Mouse (Mus musculus) midbrain, postnatal 0 days (tissue): Measurements from ENCODE around the gene Slc20a1. TPM values are rescaled to one million over a fixed set of nuclear protein-coding genes. Genes with fewer than 3 reads are reported as not detected.
A peak's percentile ranks its signal among the peaks of the same experiment; 100 is the strongest.

Source experiments
- ATAC-seq: fragments of 200-750 bp; cut with Nextera tagmentation; 2 replicates; pipeline ENCODE4 v1.8.0; 2017; ENCODE audit warnings: moderate number of reproducible peaks, mild to moderate bottlenecking, moderate TSS enrichment, moderate library complexity; ENCODE audit not compliant: low FRiP score
- DNase-seq: peaks from one replicate; pipeline ENCODE4 v3.0.0-alpha.2; 2015; ENCODE audit warnings: low spot score
- H3K27ac ChIP-seq: fragments of 300-500 bp; sonication (generic); 2 replicates; pipeline ENCODE4 v1.5.1; 2014; ENCODE audit warnings: low read depth, mild to moderate bottlenecking, low read length, mixed read lengths
- H3K27me3 ChIP-seq: fragments of 300-500 bp; sonication (generic); 2 replicates; pipeline ENCODE4 v1.6.1; 2014; ENCODE audit warnings: low read length, control low read depth, mixed read lengths; ENCODE audit not compliant: insufficient read depth
- H3K36me3 ChIP-seq: fragments of 300-500 bp; sonication (generic); 2 replicates; pipeline ENCODE4 v1.6.1; 2014; ENCODE audit warnings: low read length, control low read depth, mixed read lengths; ENCODE audit not compliant: insufficient read depth
- H3K4me1 ChIP-seq: fragments of 300-500 bp; sonication (generic); 2 replicates; pipeline ENCODE4 v1.6.1; 2014; ENCODE audit warnings: mild to moderate bottlenecking, control low read depth, antibody characterized with exemption, low read length, mixed read lengths; ENCODE audit not compliant: insufficient read depth
- H3K4me2 ChIP-seq: fragments of 300-500 bp; sonication (generic); 2 replicates; pipeline ENCODE4 v1.6.1; 2014; ENCODE audit warnings: low read depth, mild to moderate bottlenecking, low read length, mixed read lengths; ENCODE audit not compliant: poor library complexity, severe bottlenecking
- H3K4me3 ChIP-seq: fragments of 300-500 bp; sonication (generic); 2 replicates; pipeline ENCODE4 v1.5.1; 2014; ENCODE audit warnings: low read depth, mild to moderate bottlenecking, low read length, moderate library complexity
- H3K9ac ChIP-seq: fragments of 300-500 bp; sonication (generic); replicated peaks from 2 replicates; pipeline ENCODE4 v1.6.1; 2014; ENCODE audit warnings: mild to moderate bottlenecking, low read length, moderate library complexity, mixed read lengths; ENCODE audit not compliant: poor library complexity, severe bottlenecking
- H3K9me3 ChIP-seq: fragments of 300-500 bp; sonication (generic); 2 replicates; pipeline ENCODE4 v1.6.1; 2016; ENCODE audit warnings: low read length, control low read depth
- CTCF ChIP-seq: IDR thresholded peaks from 2 replicates; pipeline ENCODE4 v1.5.1; 2016; ENCODE audit warnings: antibody characterized with exemption, mild to moderate bottlenecking
- WGBS: fragments of 180-500 bp; shearing (Covaris S2); extraction: QIAGEN DNeasy Blood & Tissue Kit; methylation state at CpG from one replicate; pipeline ENCODE4 v1.1.7; 2014; 5-methylcytosine and 5-hydroxymethylcytosine counted together
- polyA plus RNA-seq: library from polyadenylated mRNA; unstranded; fragments of >200 nt; fragmentation: Nextera tagmentation; extraction: Ambion mirVana; gene quantifications from 2 replicates; pipeline ENCODE4 v1.2.1, GENCODE M21; 2015
- total RNA-seq: library from RNA; depleted of rRNA; stranded (reverse); fragments of >200 nt; gene quantifications from 2 replicates; pipeline ENCODE4 v1.2.3, GENCODE M21; 2014

Gene Slc20a1
- total and polyA plus RNA-seq, 2 experiments from 2014 or later, result 47.7 to 80.0 TPM

GRCm38 (mm10) chr2:129166466-129167463, 31.8 kb upstream of the Slc20a1 start:
- no peak for TF ChIP-seq CTCF
- Histone ChIP-seq H3K36me3 (no peaks in the 10 kb centered on the region), H3K4me3 (no peak overlapping the region), H3K4me2 (no peak overlapping the region), H3K27ac (no peak overlapping the region), H3K27me3 (no peaks in the 10 kb centered on the region), H3K9ac (no peak overlapping the region), H3K9me3 (no peaks in the 10 kb centered on the region), H3K4me1 (no peaks in the 10 kb centered on the region)
- no peak for ATAC-seq
- 58% methylated on average over 10 of the region's 10 CpGs for WGBS
- DNase-seq, result no peak

- H3K4me1 ChIP-seq, result no peaks in the 10 kb centered on the region
- H3K27ac ChIP-seq, result no peak overlapping the region
- no peak for TF ChIP-seq CTCF
- H3K4me2 ChIP-seq, result no peak overlapping the region
- no peaks in the 10 kb centered on the region for H3K9me3 ChIP-seq
- H3K27me3 ChIP-seq, result no peaks in the 10 kb centered on the region
- ATAC-seq (no peak), DNase-seq (no peak)
- H3K36me3 ChIP-seq, result no peaks in the 10 kb centered on the region
- H3K4me3 ChIP-seq, result no peak overlapping the region
- H3K9ac ChIP-seq, result no peak overlapping the region
- WGBS, result 40% methylated on average over 10 of the region's 10 CpGs
Observed at GRCm38 (mm10) chr2:129173386-129173785, 25.2 kb upstream of the Slc20a1 start.

- Histone ChIP-seq H3K9me3 (no peaks in the 10 kb centered on the region), H3K9ac (no peak overlapping the region), H3K4me2 (no peak overlapping the region), H3K27me3 (no peaks in the 10 kb centered on the region), H3K4me3 (no peak overlapping the region), H3K36me3 (no peaks in the 10 kb centered on the region), H3K27ac (no peak overlapping the region), H3K4me1 (no peaks in the 10 kb centered on the region)
- WGBS, result 44% methylated on average over 7 of the region's 7 CpGs
- TF ChIP-seq CTCF, result peak; percentile 73
- DNase-seq (peak; percentile 74), ATAC-seq (0 out of 2 replicates have a peak, but pooled peaks have one; percentile 31)
Observed at GRCm38 (mm10) chr2:129174474-129174873, 24.1 kb upstream of the Slc20a1 start.

DNA sequence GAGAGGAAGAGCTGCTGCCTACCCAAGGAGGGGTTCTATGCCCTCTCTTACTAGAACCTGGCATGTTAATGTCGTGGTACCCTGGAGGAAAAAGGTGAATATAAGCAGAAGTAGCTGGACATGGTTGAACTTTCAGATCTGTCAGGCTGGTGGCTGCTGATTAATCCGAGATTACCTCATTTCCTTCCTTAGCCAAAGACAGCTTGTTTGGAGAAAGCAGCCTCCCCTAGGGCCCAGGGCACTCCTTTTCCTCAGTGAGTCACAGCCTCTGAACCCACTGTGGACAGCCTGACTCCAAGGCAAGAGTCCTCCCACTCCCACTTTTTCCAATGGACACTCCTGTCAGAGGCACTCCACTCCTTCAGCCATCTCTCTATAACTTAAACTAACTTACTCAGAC, 22.9 kb upstream of the Slc20a1 start:
- DNase-seq (no peak), ATAC-seq (no peak)
- no peak for TF ChIP-seq CTCF
- Histone ChIP-seq H3K27ac (no peak overlapping the region), H3K4me1 (no peaks in the 10 kb centered on the region), H3K36me3 (no peaks in the 10 kb centered on the region), H3K9me3 (no peaks in the 10 kb centered on the region), H3K9ac (no peak overlapping the region), H3K4me2 (no peak overlapping the region), H3K4me3 (no peak overlapping the region), H3K27me3 (no peaks in the 10 kb centered on the region)
- 85% methylated on average over 2 of the region's 2 CpGs for WGBS

- Histone ChIP-seq H3K27me3 (no peaks in the 10 kb centered on the region), H3K4me3 (no peak overlapping the region), H3K9me3 (no peaks in the 10 kb centered on the region), H3K36me3 (no peaks in the 10 kb centered on the region), H3K27ac (no peak overlapping the region), H3K9ac (no peak overlapping the region), H3K4me2 (no peak overlapping the region), H3K4me1 (no peaks in the 10 kb centered on the region)
- DNase-seq (no peak), ATAC-seq (no peak)
- WGBS, result 49% methylated on average over 12 of the region's 12 CpGs
- TF ChIP-seq CTCF, result no peak
Observed at GRCm38 (mm10) chr2:129176676-129177420, 21.7 kb upstream of the Slc20a1 start.

GRCm38 (mm10) chr2:129177661-129178060, 20.9 kb upstream of the Slc20a1 start:
- Histone ChIP-seq H3K9me3 (no peaks in the 10 kb centered on the region), H3K4me3 (no peak overlapping the region), H3K27me3 (no peaks in the 10 kb centered on the region), H3K36me3 (no peaks in the 10 kb centered on the region), H3K27ac (no peak overlapping the region), H3K4me2 (no peak overlapping the region), H3K4me1 (no peaks in the 10 kb centered on the region), H3K9ac (no peak overlapping the region)
- WGBS, result 32% methylated on average over 3 of the region's 3 CpGs
- DNase-seq, result no peak
- no peak for TF ChIP-seq CTCF
- ATAC-seq, result no peak
